Mouse (Mus musculus) myocyte (in vitro differentiated cells): ENCODE results near the gene Cdc6.

Experiments
- CEBPB ChIP-seq: IDR thresholded peaks from 2 replicates; pipeline ENCODE4 v1.6.1; 2011; ENCODE audit warnings: mild to moderate bottlenecking, moderate library complexity; ENCODE audit not compliant: poor library complexity, insufficient read depth, severe bottlenecking
- E2F4 ChIP-seq: IDR thresholded peaks from one replicate; pipeline ENCODE4 v1.6.1; 2011; ENCODE audit warnings: mild to moderate bottlenecking, control low read depth, moderate library complexity; ENCODE audit not compliant: insufficient read depth
- MAX ChIP-seq: IDR thresholded peaks from one replicate; pipeline ENCODE4 v1.6.1; 2011; ENCODE audit warnings: low read depth, mild to moderate bottlenecking, control low read depth
- MYOD1 ChIP-seq, 3 experiments: IDR thresholded peaks; one replicate each; pipeline ENCODE4 v1.6.1; 2011; ENCODE audit warnings: control low read depth in 2 of 3, low read depth in 2 of 3, mild to moderate bottlenecking in 2 of 3, moderate library complexity in 1 of 3; ENCODE audit not compliant: insufficient read length in 2 of 3, control insufficient read depth in 1 of 3
- MYOG ChIP-seq, 3 experiments: IDR thresholded peaks; one replicate each; pipeline ENCODE4 v1.6.1; 2011; ENCODE audit warnings: control low read depth in 2 of 3, low read depth in 2 of 3, mild to moderate bottlenecking in 2 of 3; ENCODE audit not compliant: insufficient read length in 2 of 3, control insufficient read depth in 1 of 3, insufficient read depth in 1 of 3
- POLR2A ChIP-seq: IDR thresholded peaks from one replicate; pipeline ENCODE4 v1.6.1; 2011; ENCODE audit warnings: low read depth, mild to moderate bottlenecking, control low read depth, moderate library complexity; ENCODE audit not compliant: insufficient read length
- POLR2AphosphoS2 ChIP-seq: IDR thresholded peaks from one replicate; pipeline ENCODE4 v1.6.1; 2011; ENCODE audit warnings: low read depth, control low read depth; ENCODE audit not compliant: insufficient read length
- REST ChIP-seq: IDR thresholded peaks from one replicate; pipeline ENCODE4 v1.6.1; 2011; ENCODE audit warnings: mild to moderate bottlenecking, control low read depth, moderate library complexity; ENCODE audit not compliant: insufficient read depth, insufficient read length
- USF1 ChIP-seq: IDR thresholded peaks from one replicate; pipeline ENCODE4 v1.6.1; 2011; ENCODE audit warnings: low read depth, mild to moderate bottlenecking, control low read depth, moderate library complexity

DNA sequence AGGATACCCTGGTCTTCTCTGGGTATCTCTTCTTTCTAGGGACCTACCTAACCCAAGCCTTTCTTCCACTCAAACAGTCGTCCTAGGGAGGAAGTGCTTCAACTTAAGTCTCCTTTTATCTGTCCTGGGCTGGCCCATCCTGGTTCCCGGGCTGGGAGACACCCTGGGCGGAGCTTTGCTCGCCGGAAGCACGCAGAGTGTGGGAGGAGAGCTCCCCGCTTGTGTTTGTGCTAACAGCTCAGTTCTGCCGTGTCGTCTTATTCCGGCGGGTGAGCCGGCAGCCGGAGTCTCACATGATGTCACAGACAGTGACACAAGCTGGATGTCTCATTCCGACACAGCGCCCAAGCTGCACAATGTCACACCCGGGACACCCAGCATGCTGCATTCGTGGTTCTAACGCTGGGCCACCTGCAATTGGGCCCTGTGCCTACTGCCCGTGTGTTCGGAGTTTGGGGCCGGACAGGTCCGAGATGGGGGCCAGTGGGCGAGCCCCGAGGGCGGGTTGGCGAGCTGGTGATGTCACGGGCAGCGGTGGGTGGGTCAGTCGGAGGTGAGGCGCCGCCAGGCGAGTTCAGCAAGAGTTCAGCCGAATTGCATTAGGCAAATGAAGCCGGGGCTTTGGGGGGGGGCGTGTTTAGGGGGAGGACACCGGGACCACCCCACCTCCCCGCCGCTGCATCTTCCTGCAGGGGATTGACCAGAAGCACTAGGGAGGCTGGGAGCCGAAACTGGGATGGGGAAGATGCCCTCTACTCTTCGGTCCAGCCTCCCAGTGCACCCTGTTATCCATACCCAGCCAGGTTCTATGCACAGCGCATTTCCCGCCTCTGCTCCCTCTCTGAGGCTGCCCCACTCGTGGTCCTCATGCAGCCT is 52.1 kb downstream of the Cdc6 start:
- TF ChIP-seq E2F4 (no peak), POLR2AphosphoS2 (peak; percentile 91), REST (no peak), POLR2A (peak; percentile 89), USF1 (no peak), MYOG (IDR thresholded peaks at IDR 0.05; ENCODE audit: control insufficient read depth in 1 of 3, insufficient read depth in 1 of 3, insufficient read length in 2 of 3, low read depth in 2 of 3) (no peak), MAX (no peak), MYOD1 (IDR thresholded peaks at IDR 0.05; ENCODE audit: control insufficient read depth in 1 of 3, insufficient read length in 2 of 3, low read depth in 2 of 3) (peak in 1 of 3 experiments; percentile 24), CEBPB (no peak)
